Mouse (Mus musculus): ENCODE data around the gene Dag1. TPM values are rescaled to one million over a fixed set of nuclear protein-coding genes. Genes with fewer than 3 reads are reported as not detected.
A peak's percentile ranks its signal among the peaks of the same experiment; 100 is the strongest.
"Not testable (repeated sequence)": the region's sequence is repeated elsewhere in the genome, so short reads cannot be mapped to it uniquely, and the experiment has no call there.

The Dag1 gene
- polyA plus RNA-seq, 1 experiment, result 58.1 TPM

GRCm38 (mm10) chr9:108271941-108272340 is 8.2 kb upstream of the Dag1 start:
- TF ChIP-seq CTCF (IDR thresholded peaks at IDR 0.05; ENCODE audit: borderline replicate concordance, extremely low read depth, insufficient read depth, insufficient read length) (no peak), POLR2A (IDR thresholded peaks at IDR 0.05; ENCODE audit: borderline replicate concordance, extremely low read depth, insufficient read depth, insufficient read length, poor library complexity, severe bottlenecking) (no peak)
- DNase-seq (ENCODE audit: low read depth), result no peak

GRCm38 (mm10) chr9:108268701-108269100 is 4.9 kb upstream of the Dag1 start:
- not testable (repeated sequence) for DNase-seq (ENCODE audit: low read depth)

- TF ChIP-seq POLR2A (IDR thresholded peaks at IDR 0.05; ENCODE audit: borderline replicate concordance, extremely low read depth, insufficient read depth, insufficient read length, poor library complexity, severe bottlenecking) (no peak), CTCF (IDR thresholded peaks at IDR 0.05; ENCODE audit: borderline replicate concordance, extremely low read depth, insufficient read depth, insufficient read length) (no peak)
- DNase-seq (ENCODE audit: low read depth), result no peak
These were observed 3.9 kb upstream of the Dag1 start for GRCm38 (mm10) chr9:108267691-108268090.

- TF ChIP-seq CTCF (IDR thresholded peaks at IDR 0.05; ENCODE audit: borderline replicate concordance, extremely low read depth, insufficient read depth, insufficient read length) (no peak), POLR2A (IDR thresholded peaks at IDR 0.05; ENCODE audit: borderline replicate concordance, extremely low read depth, insufficient read depth, insufficient read length, poor library complexity, severe bottlenecking) (no peak)
- no peak for DNase-seq (ENCODE audit: low read depth)
These were observed 2.6 kb upstream of the Dag1 start for GRCm38 (mm10) chr9:108266261-108266935.

- TF ChIP-seq CTCF (IDR thresholded peaks at IDR 0.05; ENCODE audit: borderline replicate concordance, extremely low read depth, insufficient read depth, insufficient read length), result no peak
- no peak for TF ChIP-seq POLR2A (IDR thresholded peaks at IDR 0.05; ENCODE audit: borderline replicate concordance, extremely low read depth, insufficient read depth, insufficient read length, poor library complexity, severe bottlenecking)
- DNase-seq (ENCODE audit: low read depth), result peak; percentile 13
These were observed 598 bp upstream of the Dag1 start for GRCm38 (mm10) chr9:108264191-108264921.

- peak; percentile 43 for DNase-seq (ENCODE audit: low read depth)
- TF ChIP-seq CTCF (IDR thresholded peaks at IDR 0.05; ENCODE audit: borderline replicate concordance, extremely low read depth, insufficient read depth, insufficient read length) (no peak), POLR2A (IDR thresholded peaks at IDR 0.05; ENCODE audit: borderline replicate concordance, extremely low read depth, insufficient read depth, insufficient read length, poor library complexity, severe bottlenecking) (no peak)
These were observed 552 bp downstream of the Dag1 start for GRCm38 (mm10) chr9:108263131-108263681.

GRCm38 (mm10) chr9:108262494-108263049 is 1.2 kb downstream of the Dag1 start:
- DNase-seq (ENCODE audit: low read depth), result peak; percentile 3
- TF ChIP-seq POLR2A (IDR thresholded peaks at IDR 0.05; ENCODE audit: borderline replicate concordance, extremely low read depth, insufficient read depth, insufficient read length, poor library complexity, severe bottlenecking), result no peak
- TF ChIP-seq CTCF (IDR thresholded peaks at IDR 0.05; ENCODE audit: borderline replicate concordance, extremely low read depth, insufficient read depth, insufficient read length), result no peak

GRCm38 (mm10) chr9:108261865-108262264 is 1.9 kb downstream of the Dag1 start:
- no peak for DNase-seq (ENCODE audit: low read depth)
- TF ChIP-seq POLR2A (IDR thresholded peaks at IDR 0.05; ENCODE audit: borderline replicate concordance, extremely low read depth, insufficient read depth, insufficient read length, poor library complexity, severe bottlenecking) (no peak), CTCF (IDR thresholded peaks at IDR 0.05; ENCODE audit: borderline replicate concordance, extremely low read depth, insufficient read depth, insufficient read length) (no peak)

GRCm38 (mm10) chr9:108260526-108260925 is 3.2 kb downstream of the Dag1 start:
- DNase-seq (ENCODE audit: low read depth), result no peak
- TF ChIP-seq CTCF (IDR thresholded peaks at IDR 0.05; ENCODE audit: borderline replicate concordance, extremely low read depth, insufficient read depth, insufficient read length) (no peak), POLR2A (IDR thresholded peaks at IDR 0.05; ENCODE audit: borderline replicate concordance, extremely low read depth, insufficient read depth, insufficient read length, poor library complexity, severe bottlenecking) (no peak)

GRCm38 (mm10) chr9:108252766-108253165 is 11.0 kb downstream of the Dag1 start:
- no peak for TF ChIP-seq POLR2A (IDR thresholded peaks at IDR 0.05; ENCODE audit: borderline replicate concordance, extremely low read depth, insufficient read depth, insufficient read length, poor library complexity, severe bottlenecking)
- TF ChIP-seq CTCF (IDR thresholded peaks at IDR 0.05; ENCODE audit: borderline replicate concordance, extremely low read depth, insufficient read depth, insufficient read length), result no peak

GRCm38 (mm10) chr9:108251877-108252276 is 11.9 kb downstream of the Dag1 start:
- no peak for TF ChIP-seq POLR2A (IDR thresholded peaks at IDR 0.05; ENCODE audit: borderline replicate concordance, extremely low read depth, insufficient read depth, insufficient read length, poor library complexity, severe bottlenecking)
- DNase-seq (ENCODE audit: low read depth), result no peak

More at GRCm38 (mm10) chr9:108252766-108253165, 11.0 kb downstream of the Dag1 start:
- no peak for DNase-seq (ENCODE audit: low read depth)

All from brain, embryonic 14.5 days (tissue).